Mouse (Mus musculus): Measurements from ENCODE around the gene Zfp148. TPM values are rescaled to one million over a fixed set of nuclear protein-coding genes. Genes with fewer than 3 reads are reported as not detected.
A peak's percentile ranks its signal among the peaks of the same experiment; 100 is the strongest.
"Not testable (repeated sequence)": the region's sequence is repeated elsewhere in the genome, so short reads cannot be mapped to it uniquely, and the experiment has no call there.

The Zfp148 gene
- polyA plus RNA-seq, 1 experiment, result 6.5 TPM

DNA sequence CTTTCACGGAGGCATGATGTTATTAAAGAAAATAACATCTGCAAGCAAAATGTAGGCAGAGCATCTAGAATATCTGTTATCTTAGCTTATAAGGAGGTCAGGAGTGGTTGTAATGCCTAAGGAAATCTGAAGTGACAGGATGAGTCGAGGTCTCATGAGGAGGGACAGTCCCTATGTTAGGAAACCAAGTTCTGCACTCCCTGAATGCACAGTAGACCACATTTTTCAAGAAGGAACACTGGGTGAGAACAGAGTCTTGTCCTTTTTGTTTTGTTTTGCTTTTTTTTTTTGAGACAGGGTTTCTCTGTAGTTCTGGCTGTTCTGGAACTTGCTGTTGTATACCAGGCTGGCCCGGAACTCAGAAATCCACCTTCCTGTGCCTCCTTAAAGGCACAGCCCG, 1.7 kb downstream of the Zfp148 start:
- no peak for TF ChIP-seq CEBPB (IDR thresholded peaks at IDR 0.05; ENCODE audit: low read depth)
- no peak for TF ChIP-seq FOSL1 (IDR thresholded peaks at IDR 0.05; ENCODE audit: insufficient read depth, low read length, poor library complexity, severe bottlenecking)
- no peak for TF ChIP-seq USF1 (IDR thresholded peaks at IDR 0.05; ENCODE audit: low read depth)
- no peak for TF ChIP-seq CTCF (IDR thresholded peaks at IDR 0.05; ENCODE audit: control insufficient read depth, insufficient read depth, insufficient read length)
- TF ChIP-seq MYOD1 (IDR thresholded peaks at IDR 0.05; ENCODE audit: control insufficient read depth, insufficient read length, low read depth), result no peak
- no peak for TF ChIP-seq MAX (IDR thresholded peaks at IDR 0.05)

DNA sequence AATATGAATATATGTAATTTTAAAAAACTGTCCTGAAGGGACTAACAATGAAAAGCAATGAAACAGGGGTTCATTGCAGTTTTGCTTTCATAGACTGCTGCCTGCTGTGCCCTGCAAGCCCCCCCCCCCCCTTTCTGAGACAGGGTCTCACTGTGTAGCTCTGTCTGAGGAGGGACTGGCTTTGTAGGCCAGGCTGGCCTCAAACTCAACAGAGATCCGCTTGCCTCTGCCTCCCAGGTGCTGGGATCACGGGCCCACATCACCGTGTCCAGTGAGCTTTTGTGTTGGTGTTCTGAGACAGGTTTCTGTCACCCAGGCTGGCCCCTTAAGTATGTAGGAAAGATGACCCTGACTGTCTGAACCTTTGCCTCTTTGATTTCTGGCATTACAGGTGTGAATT, 2.9 kb downstream of the Zfp148 start:
- Histone ChIP-seq H3K79me3 (ENCODE audit: low read depth) (peaks cover 71% of the 10 kb centered on the region), H3ac (ENCODE audit: control insufficient read depth, insufficient read length, low read depth) (no peak overlapping the region), H3K4me3 (ENCODE audit: insufficient read depth, poor library complexity, severe bottlenecking) (no peak overlapping the region), H3K79me2 (ENCODE audit: control insufficient read depth, insufficient read depth) (peaks cover 78% of the 10 kb centered on the region), H3K27me3 (ENCODE audit: control insufficient read depth, insufficient read depth, insufficient read length) (no peaks in the 10 kb centered on the region), H3K36me3 (ENCODE audit: control insufficient read depth, insufficient read depth) (peaks cover 3% of the 10 kb centered on the region)
- TF ChIP-seq FOSL1 (IDR thresholded peaks at IDR 0.05; ENCODE audit: insufficient read depth, low read length, poor library complexity, severe bottlenecking), result no peak
- TF ChIP-seq MYOD1 (IDR thresholded peaks at IDR 0.05; ENCODE audit: control insufficient read depth, insufficient read length, low read depth), result no peak
- no peak for TF ChIP-seq USF1 (IDR thresholded peaks at IDR 0.05; ENCODE audit: low read depth)
- TF ChIP-seq CEBPB (IDR thresholded peaks at IDR 0.05; ENCODE audit: low read depth), result no peak
- TF ChIP-seq MYOG (IDR thresholded peaks at IDR 0.05; ENCODE audit: control insufficient read depth, extremely low read depth, insufficient read length), result no peak
- TF ChIP-seq MAX (IDR thresholded peaks at IDR 0.05), result no peak
- no peak for TF ChIP-seq CTCF (IDR thresholded peaks at IDR 0.05; ENCODE audit: control insufficient read depth, insufficient read depth, insufficient read length)

More for the DNA sequence above, 1.7 kb downstream of the Zfp148 start:
- H3K79me3 ChIP-seq (ENCODE audit: low read depth), result peaks cover 60% of the 10 kb centered on the region
- H3K79me2 ChIP-seq (ENCODE audit: control insufficient read depth, insufficient read depth), result peaks cover 66% of the 10 kb centered on the region
- H3K4me3 ChIP-seq (ENCODE audit: insufficient read depth, poor library complexity, severe bottlenecking), result peak overlapping the region; percentile 74
- no peak overlapping the region for H3ac ChIP-seq (ENCODE audit: control insufficient read depth, insufficient read length, low read depth)
- peaks cover 3% of the 10 kb centered on the region for H3K36me3 ChIP-seq (ENCODE audit: control insufficient read depth, insufficient read depth)
- no peaks in the 10 kb centered on the region for H3K27me3 ChIP-seq (ENCODE audit: control insufficient read depth, insufficient read depth, insufficient read length)

DNA sequence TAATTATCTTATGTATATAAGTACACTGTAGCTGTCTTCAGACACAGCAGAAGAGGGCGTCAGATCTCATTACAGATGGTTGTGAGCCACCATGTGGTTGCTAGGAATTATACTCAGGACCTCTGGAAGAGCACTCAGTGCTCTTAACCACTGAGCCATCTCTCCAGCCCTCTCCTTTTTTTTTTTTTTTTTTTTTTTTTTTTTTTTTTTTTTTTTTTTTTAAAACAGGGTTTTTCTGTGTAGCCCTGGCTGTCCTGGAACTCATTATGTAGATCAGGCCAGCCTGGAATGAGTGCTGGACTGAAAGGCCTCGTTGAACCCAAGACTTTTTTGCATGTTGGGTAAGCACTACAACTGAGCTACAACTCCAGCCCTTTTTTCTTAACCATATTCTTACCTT, 3.4 kb downstream of the Zfp148 start:
- H3K27me3 ChIP-seq (ENCODE audit: control insufficient read depth, insufficient read depth, insufficient read length); H3K4me3 ChIP-seq (ENCODE audit: insufficient read depth, poor library complexity, severe bottlenecking); H3ac ChIP-seq (ENCODE audit: control insufficient read depth, insufficient read length, low read depth); H3K36me3 ChIP-seq (ENCODE audit: control insufficient read depth, insufficient read depth): not testable (repeated sequence)
- Histone ChIP-seq H3K79me3 (ENCODE audit: low read depth) (peaks cover 75% of the 10 kb centered on the region), H3K79me2 (ENCODE audit: control insufficient read depth, insufficient read depth) (peaks cover 83% of the 10 kb centered on the region)

DNA sequence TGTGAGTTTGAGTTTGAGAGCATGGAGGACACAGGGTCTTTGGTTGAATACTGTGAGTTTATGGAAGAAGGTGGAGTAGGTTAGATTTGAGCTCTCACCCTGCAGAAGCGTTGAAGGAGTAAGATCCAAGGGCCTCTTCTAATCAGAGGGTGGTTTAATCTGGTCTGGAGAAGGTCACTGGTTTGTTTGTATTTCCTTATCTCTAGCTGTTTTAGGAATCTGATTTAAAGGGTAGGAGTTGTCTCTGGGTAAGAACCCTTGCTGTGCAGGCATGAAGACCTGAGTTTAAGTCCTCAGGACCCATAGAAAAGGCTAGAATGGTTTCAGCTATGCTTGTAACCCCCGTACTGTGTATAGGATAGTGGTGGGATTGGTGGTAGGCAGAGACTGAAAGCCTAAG, 6.4 kb downstream of the Zfp148 start:
- Histone ChIP-seq H3ac (ENCODE audit: control insufficient read depth, insufficient read length, low read depth) (no peak overlapping the region), H3K79me3 (ENCODE audit: low read depth) (peaks cover 94% of the 10 kb centered on the region), H3K79me2 (ENCODE audit: control insufficient read depth, insufficient read depth) (peaks cover 100% of the 10 kb centered on the region), H3K4me3 (ENCODE audit: insufficient read depth, poor library complexity, severe bottlenecking) (no peak overlapping the region), H3K36me3 (ENCODE audit: control insufficient read depth, insufficient read depth) (peaks cover 3% of the 10 kb centered on the region), H3K27me3 (ENCODE audit: control insufficient read depth, insufficient read depth, insufficient read length) (no peaks in the 10 kb centered on the region)
- no peak for TF ChIP-seq CEBPB (IDR thresholded peaks at IDR 0.05; ENCODE audit: low read depth)
- no peak for TF ChIP-seq CTCF (IDR thresholded peaks at IDR 0.05; ENCODE audit: control insufficient read depth, insufficient read depth, insufficient read length)

DNA sequence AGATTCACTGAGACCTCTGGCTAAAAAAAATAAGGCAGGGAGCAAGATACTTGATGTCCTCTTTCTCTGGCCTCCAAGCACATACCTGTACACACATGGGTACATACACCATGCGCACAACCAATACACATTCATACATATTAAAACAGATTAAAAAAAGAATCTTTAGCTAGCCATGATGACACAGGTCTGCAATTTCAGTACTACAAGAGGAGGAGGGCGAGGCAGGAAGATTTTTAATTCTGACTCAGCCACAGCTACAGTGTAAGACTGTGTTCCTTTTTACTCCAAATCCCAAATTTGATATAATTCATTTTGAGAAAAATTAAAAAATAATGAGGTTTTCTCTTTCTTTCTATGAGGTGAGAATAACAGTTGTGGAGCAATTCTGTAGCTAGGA, 6.8 kb downstream of the Zfp148 start:
- Histone ChIP-seq H3K36me3 (ENCODE audit: control insufficient read depth, insufficient read depth) (peaks cover 3% of the 10 kb centered on the region), H3ac (ENCODE audit: control insufficient read depth, insufficient read length, low read depth) (no peak overlapping the region), H3K27me3 (ENCODE audit: control insufficient read depth, insufficient read depth, insufficient read length) (no peaks in the 10 kb centered on the region), H3K79me3 (ENCODE audit: low read depth) (peaks cover 94% of the 10 kb centered on the region), H3K79me2 (ENCODE audit: control insufficient read depth, insufficient read depth) (peaks cover 100% of the 10 kb centered on the region), H3K4me3 (ENCODE audit: insufficient read depth, poor library complexity, severe bottlenecking) (no peak overlapping the region)
- no peak for TF ChIP-seq MYOD1 (IDR thresholded peaks at IDR 0.05; ENCODE audit: control insufficient read depth, insufficient read length, low read depth)
- no peak for TF ChIP-seq CTCF (IDR thresholded peaks at IDR 0.05; ENCODE audit: control insufficient read depth, insufficient read depth, insufficient read length)
- no peak for TF ChIP-seq CEBPB (IDR thresholded peaks at IDR 0.05; ENCODE audit: low read depth)
- TF ChIP-seq FOSL1 (IDR thresholded peaks at IDR 0.05; ENCODE audit: insufficient read depth, low read length, poor library complexity, severe bottlenecking), result no peak
- no peak for TF ChIP-seq USF1 (IDR thresholded peaks at IDR 0.05; ENCODE audit: low read depth)
- TF ChIP-seq MYOG (IDR thresholded peaks at IDR 0.05; ENCODE audit: control insufficient read depth, extremely low read depth, insufficient read length), result no peak
- TF ChIP-seq MAX (IDR thresholded peaks at IDR 0.05), result no peak

DNA sequence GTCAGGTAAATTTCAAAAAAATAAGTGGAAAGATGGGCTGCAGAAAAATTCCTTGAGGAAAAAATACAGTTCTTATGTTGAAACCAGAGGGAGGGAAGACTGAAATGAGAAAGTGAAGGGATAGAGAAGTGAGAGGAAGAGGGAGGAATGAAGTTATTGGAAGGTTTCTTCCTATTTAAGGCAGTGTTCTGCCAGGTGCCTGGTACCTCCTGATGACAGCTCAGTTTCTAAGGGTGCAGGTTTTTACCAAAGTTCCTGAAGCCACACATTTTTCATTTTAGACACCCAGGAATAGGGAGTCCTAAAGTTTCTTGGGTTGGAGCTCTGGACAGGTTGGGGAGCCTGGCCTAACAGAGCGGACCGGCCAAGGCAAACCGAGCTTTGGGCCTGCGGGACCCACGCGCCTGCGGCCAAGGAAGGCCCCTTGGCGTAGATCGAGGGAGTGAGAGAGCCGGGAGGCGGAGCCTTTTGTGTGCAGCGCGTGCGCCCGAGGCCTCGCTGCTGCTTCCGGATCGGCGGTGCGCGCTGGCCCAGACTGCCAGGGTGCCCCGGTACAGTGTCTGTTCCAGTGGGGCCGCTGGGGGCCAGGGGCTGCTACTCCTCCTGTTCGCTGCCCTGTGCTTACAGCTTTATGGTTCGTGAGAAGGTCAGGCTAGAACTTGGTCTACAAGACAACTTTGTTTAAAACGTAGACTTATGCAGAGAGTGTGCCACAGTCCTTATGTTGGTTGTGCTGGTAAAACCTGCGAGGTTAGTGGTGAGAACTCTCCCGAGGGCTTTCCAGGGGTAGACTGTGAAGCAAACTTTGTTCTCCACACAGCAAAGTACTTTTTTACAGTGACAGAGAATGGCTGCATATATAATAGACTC, 19.5 kb downstream of the Zfp148 start:
- H3K79me2 ChIP-seq (ENCODE audit: control insufficient read depth, insufficient read depth), result peaks cover 100% of the 10 kb centered on the region
- no peak overlapping the region for H3ac ChIP-seq (ENCODE audit: control insufficient read depth, insufficient read length, low read depth)
- H3K36me3 ChIP-seq (ENCODE audit: control insufficient read depth, insufficient read depth), result no peaks in the 10 kb centered on the region
- H3K4me3 ChIP-seq (ENCODE audit: insufficient read depth, poor library complexity, severe bottlenecking), result peak overlapping the region; percentile 23
- peaks cover 78% of the 10 kb centered on the region for H3K79me3 ChIP-seq (ENCODE audit: low read depth)
- H3K27me3 ChIP-seq (ENCODE audit: control insufficient read depth, insufficient read depth, insufficient read length), result no peaks in the 10 kb centered on the region
- TF ChIP-seq USF1 (IDR thresholded peaks at IDR 0.05; ENCODE audit: low read depth) (no peak), MAX (IDR thresholded peaks at IDR 0.05) (peak; percentile 48)
